Mouse (Mus musculus): ENCODE results near the gene Gm14296. TPM values are rescaled to one million over a fixed set of nuclear protein-coding genes. Genes with fewer than 3 reads are reported as not detected.
"Not testable (repeated sequence)": the region's sequence is repeated elsewhere in the genome, so short reads cannot be mapped to it uniquely, and the experiment has no call there.

The Gm14296 gene
- 12.8 and 12.9 TPM in 2 replicates for polyA plus RNA-seq (2011; ENCODE audit: insufficient read length, low read depth, missing spikeins)

DNA sequence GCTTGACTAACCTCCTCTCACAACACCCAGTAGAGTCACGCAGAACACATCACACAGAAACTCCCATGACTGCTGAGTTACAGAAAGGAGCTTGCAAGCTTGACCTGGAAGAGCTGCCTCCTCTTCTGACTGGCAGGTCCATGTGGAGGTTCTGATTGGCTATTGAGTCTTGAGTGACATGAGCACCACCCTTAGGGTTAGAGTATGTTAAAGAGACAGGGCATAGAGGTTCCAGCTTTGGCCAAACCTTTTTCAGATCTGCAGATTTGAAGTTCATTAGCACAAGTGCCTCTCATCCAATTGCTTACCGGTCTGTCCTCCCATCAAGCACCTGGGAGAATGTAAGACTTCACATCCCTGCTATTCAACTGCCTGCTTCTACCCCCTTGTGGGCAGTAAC is at the start of gene Gm14296:
Gm14296 (minus strand) TSS at position 101 of the 400 bp plus-strand sequence.
- H3K27ac ChIP-seq (ENCODE audit: insufficient read depth, low read length); H3K4me1 ChIP-seq (ENCODE audit: control insufficient read depth, insufficient read depth, low read length); H3K4me3 ChIP-seq (ENCODE audit: insufficient read depth, low read length): not testable (repeated sequence)

DNA sequence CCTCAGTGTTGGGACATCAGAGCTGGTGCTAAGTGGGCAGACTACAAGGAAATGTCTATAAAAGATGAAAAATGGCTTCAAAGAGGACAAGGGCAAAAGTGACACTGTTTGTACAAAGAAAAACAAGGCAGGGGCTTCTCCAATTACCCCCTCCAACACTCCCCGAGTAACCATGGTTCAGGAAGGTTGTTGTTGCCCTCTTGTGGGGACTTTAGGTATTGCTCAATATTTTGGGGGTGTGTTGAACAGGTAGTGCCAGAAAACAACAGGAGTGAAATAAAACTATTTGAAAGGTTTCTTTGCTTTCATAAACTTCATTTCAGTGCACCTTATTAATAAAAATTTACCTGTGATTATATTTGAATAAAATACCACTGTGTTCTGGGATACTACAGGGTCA is 22.1 kb downstream of the Gm14296 start:
- H3K27ac ChIP-seq (ENCODE audit: insufficient read depth, low read length); H3K4me1 ChIP-seq (ENCODE audit: control insufficient read depth, insufficient read depth, low read length); H3K4me3 ChIP-seq (ENCODE audit: insufficient read depth, low read length): not testable (repeated sequence)

Other genes with a start within 250 kb of the Gm14296 start
- 7.1 and 11.2 TPM in 2 replicates for gene Gm14305, start 219.5 kb downstream of the Gm14296 start, polyA plus RNA-seq (2011; ENCODE audit: insufficient read length, low read depth, missing spikeins)
- 13.1 and 14.1 TPM in 2 replicates for gene Gm14295, start 129.2 kb downstream of the Gm14296 start, polyA plus RNA-seq (2011; ENCODE audit: insufficient read length, low read depth, missing spikeins)
- not detected in 2 replicates for gene Gm14408, start 96.7 kb downstream of the Gm14296 start, polyA plus RNA-seq (2011; ENCODE audit: insufficient read length, low read depth, missing spikeins)
- 15.1 and 28.1 TPM in 2 replicates for gene Gm14419, start 73.1 kb upstream of the Gm14296 start, polyA plus RNA-seq (2011; ENCODE audit: insufficient read length, low read depth, missing spikeins)
- gene Gm14401, start 146.5 kb upstream of the Gm14296 start, polyA plus RNA-seq (2011; ENCODE audit: insufficient read length, low read depth, missing spikeins) = 0.85 TPM in 1 of 2 replicates, not detected in the other